Mouse (Mus musculus) lung, embryonic 14.5 days (tissue): Measurements from ENCODE around the gene Cse1l. TPM values are rescaled to one million over a fixed set of nuclear protein-coding genes. Genes with fewer than 3 reads are reported as not detected.

Source experiments
- ATAC-seq: fragments of 200-750 bp; cut with Nextera tagmentation; 2 replicates; pipeline ENCODE4 v1.8.0; 2017; ENCODE audit warnings: mild to moderate bottlenecking, moderate TSS enrichment, moderate library complexity; ENCODE audit not compliant: insufficient read depth
- DNase-seq: peaks from one replicate; pipeline ENCODE4 v3.0.0-alpha.2; 2015
- H3K27ac ChIP-seq: fragments of 300-500 bp; sonication (generic); 2 replicates; pipeline ENCODE4 v1.5.1; 2014; ENCODE audit warnings: low read depth, mild to moderate bottlenecking, moderate library complexity
- H3K27me3 ChIP-seq: fragments of 300-500 bp; sonication (generic); 2 replicates; pipeline ENCODE4 v1.6.1; 2014; ENCODE audit warnings: low read length, control low read depth; ENCODE audit not compliant: insufficient read depth
- H3K36me3 ChIP-seq: fragments of 300-500 bp; sonication (generic); 2 replicates; pipeline ENCODE4 v1.6.1; 2014; ENCODE audit warnings: control low read depth; ENCODE audit not compliant: insufficient read depth
- H3K4me1 ChIP-seq: fragments of 300-500 bp; sonication (generic); 2 replicates; pipeline ENCODE4 v1.6.1; 2014; ENCODE audit warnings: antibody characterized with exemption, control low read depth; ENCODE audit not compliant: insufficient read depth
- H3K4me2 ChIP-seq: fragments of 300-500 bp; sonication (generic); 2 replicates; pipeline ENCODE4 v1.6.1; 2014; ENCODE audit warnings: mild to moderate bottlenecking
- H3K4me3 ChIP-seq: fragments of 300-500 bp; sonication (generic); 2 replicates; pipeline ENCODE4 v1.5.1; 2014; ENCODE audit warnings: low read depth, low read length
- H3K9ac ChIP-seq: fragments of 300-500 bp; sonication (generic); 2 replicates; pipeline ENCODE4 v1.6.1; 2014
- H3K9me3 ChIP-seq: fragments of 300-500 bp; sonication (generic); 2 replicates; pipeline ENCODE4 v1.6.1; 2016; ENCODE audit warnings: low read depth, low read length, control low read depth
- CTCF ChIP-seq: IDR thresholded peaks from 2 replicates; pipeline ENCODE4 v1.5.1; 2016; ENCODE audit warnings: antibody characterized with exemption, low read depth
- WGBS: fragments of 180-500 bp; shearing (Covaris S2); extraction: QIAGEN DNeasy Blood & Tissue Kit; methylation state at CpG from one replicate; pipeline ENCODE4 v1.1.7; 2014; 5-methylcytosine and 5-hydroxymethylcytosine counted together
- polyA plus RNA-seq: library from polyadenylated mRNA; unstranded; fragments of >200 nt; fragmentation: Nextera tagmentation; extraction: Ambion mirVana; gene quantifications from 2 replicates; pipeline ENCODE4 v1.2.1, GENCODE M21; 2014

Cse1l gene
- polyA plus RNA-seq, 1 experiment from 2014 or later: 177 TPM

GRCm38 (mm10) chr2:166974177-166974872 lies 68.5 kb downstream of the Cse1l start:
- Histone ChIP-seq H3K4me2 (no peak overlapping the region), H3K9ac (no peak overlapping the region), H3K4me1 (no peaks in the 10 kb centered on the region), H3K9me3 (no peaks in the 10 kb centered on the region), H3K27ac (no peak overlapping the region; the same call in 1 of the 2 replicates), H3K27me3 (no peaks in the 10 kb centered on the region), H3K4me3 (no peak overlapping the region), H3K36me3 (no peaks in the 10 kb centered on the region)
- no peak for TF ChIP-seq CTCF
- no peak for ATAC-seq
- 83% methylated on average over 6 of the region's 6 CpGs for WGBS
- no peak for DNase-seq

GRCm38 (mm10) chr2:166976356-166976755 lies 70.5 kb downstream of the Cse1l start:
- no peak overlapping the region for H3K4me2 ChIP-seq
- no peaks in the 10 kb centered on the region for H3K27me3 ChIP-seq
- H3K4me3 ChIP-seq: no peak overlapping the region
- WGBS: 71% methylated on average over 3 of the region's 3 CpGs
- no peak for TF ChIP-seq CTCF
- no peak overlapping the region for H3K27ac ChIP-seq
- H3K36me3 ChIP-seq: no peaks in the 10 kb centered on the region
- no peaks in the 10 kb centered on the region for H3K4me1 ChIP-seq
- no peaks in the 10 kb centered on the region for H3K9me3 ChIP-seq
- DNase-seq (no peak), ATAC-seq (no peak)
- H3K9ac ChIP-seq: no peak overlapping the region

- no peaks in the 10 kb centered on the region for H3K36me3 ChIP-seq
- H3K27ac ChIP-seq: no peak overlapping the region; the same call in 1 of the 2 replicates
- WGBS: 64% methylated on average over 3 of the region's 3 CpGs
- ATAC-seq (no peak), DNase-seq (no peak)
- no peak for TF ChIP-seq CTCF
- H3K4me3 ChIP-seq: no peak overlapping the region
- no peak overlapping the region for H3K4me2 ChIP-seq
- no peaks in the 10 kb centered on the region for H3K4me1 ChIP-seq
- no peaks in the 10 kb centered on the region for H3K9me3 ChIP-seq
- no peak overlapping the region for H3K9ac ChIP-seq
- H3K27me3 ChIP-seq: no peaks in the 10 kb centered on the region
These were observed 71.7 kb downstream of the Cse1l start for GRCm38 (mm10) chr2:166977490-166977889.

DNA sequence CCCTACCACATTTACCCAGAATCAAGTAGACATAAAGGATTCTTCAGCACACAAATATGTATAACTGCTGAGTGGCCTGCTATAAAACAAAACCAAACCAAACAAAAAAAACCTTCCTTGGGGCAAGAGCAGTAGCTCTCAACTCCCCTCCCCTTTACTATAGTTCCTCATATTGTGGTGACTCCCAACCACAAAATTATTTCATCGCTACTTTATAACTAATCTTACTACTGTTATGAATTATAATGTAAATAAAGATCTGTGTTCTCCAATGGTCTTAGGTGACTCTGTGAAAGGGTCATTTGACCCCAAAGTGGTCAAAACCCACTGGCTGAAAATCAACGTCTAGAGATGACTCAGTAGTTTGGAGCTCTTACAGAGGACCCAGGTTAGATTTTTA lies 74.3 kb downstream of the Cse1l start:
- ATAC-seq: no peak
- no peak overlapping the region for H3K27ac ChIP-seq
- DNase-seq: no peak
- no peak overlapping the region for H3K4me3 ChIP-seq
- H3K36me3 ChIP-seq: no peaks in the 10 kb centered on the region
- H3K27me3 ChIP-seq: no peaks in the 10 kb centered on the region
- H3K9ac ChIP-seq: no peak overlapping the region
- no peaks in the 10 kb centered on the region for H3K9me3 ChIP-seq
- H3K4me2 ChIP-seq: no peak overlapping the region
- WGBS: 59% methylated on average over 2 of the region's 2 CpGs
- no peak for TF ChIP-seq CTCF
- H3K4me1 ChIP-seq: no peaks in the 10 kb centered on the region

DNA sequence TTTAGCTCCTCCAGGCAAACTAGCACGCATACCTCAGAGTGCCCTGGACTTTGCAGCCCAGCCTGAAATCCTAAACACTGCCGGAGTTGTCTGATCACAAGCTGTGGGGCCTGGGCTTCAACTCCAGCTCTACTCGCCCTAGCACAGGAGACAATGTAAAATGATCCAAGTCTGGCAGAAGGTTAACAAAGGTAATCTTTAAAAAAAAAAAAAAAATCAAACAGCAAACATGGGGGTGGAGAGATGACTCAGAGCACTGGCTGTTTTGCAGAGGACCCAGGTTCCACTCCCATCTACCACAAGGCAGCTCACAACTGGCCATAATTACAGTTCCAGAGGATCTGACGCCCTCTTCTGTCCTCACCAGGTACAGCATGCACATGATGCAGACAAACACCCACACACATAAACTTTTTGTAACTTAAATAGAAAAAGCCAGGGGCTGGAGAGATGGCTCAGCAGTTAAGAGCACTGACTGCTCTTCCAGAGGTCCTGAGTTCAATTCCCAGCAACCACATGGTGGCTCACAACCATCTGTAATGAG lies 77.6 kb downstream of the Cse1l start:
- H3K4me1 ChIP-seq: no peaks in the 10 kb centered on the region
- 79% methylated on average over 4 of the region's 4 CpGs for WGBS
- H3K27ac ChIP-seq: no peak overlapping the region
- ATAC-seq (no peak), DNase-seq (no peak)
- H3K27me3 ChIP-seq: no peaks in the 10 kb centered on the region
- H3K9me3 ChIP-seq: no peaks in the 10 kb centered on the region
- no peak overlapping the region for H3K4me3 ChIP-seq
- no peak for TF ChIP-seq CTCF
- no peaks in the 10 kb centered on the region for H3K36me3 ChIP-seq
- no peak overlapping the region for H3K4me2 ChIP-seq
- H3K9ac ChIP-seq: no peak overlapping the region

GRCm38 (mm10) chr2:166990861-166991260 lies 85.0 kb downstream of the Cse1l start:
- no peaks in the 10 kb centered on the region; the same call in 1 of the 2 replicates for H3K36me3 ChIP-seq
- H3K9me3 ChIP-seq: no peaks in the 10 kb centered on the region
- 61% methylated on average over 7 of the region's 7 CpGs for WGBS
- H3K4me3 ChIP-seq: no peak overlapping the region
- H3K4me2 ChIP-seq: no peak overlapping the region
- DNase-seq (no peak), ATAC-seq (no peak)
- H3K9ac ChIP-seq: no peak overlapping the region
- no peak for TF ChIP-seq CTCF
- no peak overlapping the region for H3K27ac ChIP-seq
- H3K27me3 ChIP-seq: no peaks in the 10 kb centered on the region
- peaks cover 4% of the 10 kb centered on the region; the same call in 1 of the 2 replicates for H3K4me1 ChIP-seq

- Histone ChIP-seq H3K27ac (no peak overlapping the region), H3K4me2 (no peak overlapping the region), H3K36me3 (no peaks in the 10 kb centered on the region; the same call in 1 of the 2 replicates), H3K27me3 (no peaks in the 10 kb centered on the region), H3K4me3 (no peak overlapping the region), H3K9me3 (no peaks in the 10 kb centered on the region), H3K4me1 (peaks cover 4% of the 10 kb centered on the region; the same call in 1 of the 2 replicates), H3K9ac (no peak overlapping the region)
- DNase-seq: no peak
- no peak for TF ChIP-seq CTCF
- no peak for ATAC-seq
These were observed 86.1 kb downstream of the Cse1l start for GRCm38 (mm10) chr2:166991945-166992344.
